Mouse (Mus musculus) intestine, embryonic 14.5 days (tissue): ENCODE measurements around the gene Qtrt1. TPM values are rescaled to one million over a fixed set of nuclear protein-coding genes. Genes with fewer than 3 reads are reported as not detected.

ENCODE experiments used
- ATAC-seq: fragments of 200-750 bp; cut with Nextera tagmentation; replicated peaks from 2 replicates; pipeline ENCODE4 v1.8.0; 2017; ENCODE audit warnings: low read depth, moderate number of reproducible peaks, moderate TSS enrichment, moderate library complexity; ENCODE audit not compliant: low FRiP score, low TSS enrichment
- DNase-seq: peaks from one replicate; pipeline ENCODE4 v3.0.0-alpha.2; 2018; ENCODE audit warnings: low spot score
- H3K27ac ChIP-seq: fragments of 300-500 bp; sonication (generic); 2 replicates; pipeline ENCODE4 v1.5.1; 2014; ENCODE audit warnings: low read depth, mild to moderate bottlenecking, control low read depth
- H3K27me3 ChIP-seq: fragments of 300-500 bp; sonication (generic); replicated peaks from 2 replicates; pipeline ENCODE4 v1.6.1; 2014; ENCODE audit warnings: low read length, control low read depth; ENCODE audit not compliant: control insufficient read depth, insufficient read depth
- H3K36me3 ChIP-seq: fragments of 300-500 bp; sonication (generic); 2 replicates; pipeline ENCODE4 v1.6.1; 2014; ENCODE audit warnings: low read length, control low read depth; ENCODE audit not compliant: control insufficient read depth, insufficient read depth
- H3K4me1 ChIP-seq: fragments of 300-500 bp; sonication (generic); replicated peaks from 2 replicates; pipeline ENCODE4 v1.6.1; 2014; ENCODE audit warnings: low read length, control low read depth, mixed read lengths; ENCODE audit not compliant: control insufficient read depth, insufficient read depth
- H3K4me2 ChIP-seq: fragments of 300-500 bp; sonication (generic); 2 replicates; pipeline ENCODE4 v1.6.1; 2014; ENCODE audit warnings: low read length
- H3K4me3 ChIP-seq: fragments of 300-500 bp; sonication (generic); 2 replicates; pipeline ENCODE4 v1.5.1; 2014; ENCODE audit warnings: low read depth, low read length, control low read depth, mixed read lengths
- H3K9ac ChIP-seq: fragments of 300-500 bp; sonication (generic); 2 replicates; pipeline ENCODE4 v1.6.1; 2014; ENCODE audit warnings: mild to moderate bottlenecking, low read length
- H3K9me3 ChIP-seq: fragments of 300-500 bp; sonication (generic); 2 replicates; pipeline ENCODE4 v1.6.1; 2016; ENCODE audit warnings: low read length, control low read depth; ENCODE audit not compliant: control insufficient read depth
- WGBS: fragments of 180-500 bp; shearing (Covaris S2); extraction: QIAGEN DNeasy Blood & Tissue Kit; methylation state at CpG from one replicate; pipeline ENCODE4 v1.1.7; 2014; 5-methylcytosine and 5-hydroxymethylcytosine counted together
- polyA plus RNA-seq: library from polyadenylated mRNA; unstranded; fragments of >200 nt; fragmentation: Nextera tagmentation; extraction: Ambion mirVana; gene quantifications from 2 replicates; pipeline ENCODE4 v1.2.1, GENCODE M21; 2014

Gene Qtrt1
- polyA plus RNA-seq, 1 experiment from 2014 or later: 69.9 TPM

GRCm38 (mm10) chr9:21407951-21408350 lies 3.7 kb upstream of the Qtrt1 start:
- Histone ChIP-seq H3K4me2 (no peak overlapping the region), H3K9ac (no peak overlapping the region), H3K27me3 (no peaks in the 10 kb centered on the region), H3K36me3 (peaks cover 42% of the 10 kb centered on the region), H3K4me1 (peaks cover 6% of the 10 kb centered on the region; the same call in 1 of the 2 replicates), H3K27ac (no peak overlapping the region), H3K9me3 (no peaks in the 10 kb centered on the region), H3K4me3 (no peak overlapping the region)
- no peak for ATAC-seq
- 16% methylated on average over 4 of the region's 4 CpGs for WGBS
- DNase-seq: no peak

GRCm38 (mm10) chr9:21408624-21409023 lies 3.0 kb upstream of the Qtrt1 start:
- Histone ChIP-seq H3K27ac (no peak overlapping the region), H3K4me3 (no peak overlapping the region), H3K9ac (no peak overlapping the region), H3K9me3 (no peaks in the 10 kb centered on the region), H3K4me2 (no peak overlapping the region), H3K27me3 (no peaks in the 10 kb centered on the region), H3K36me3 (peaks cover 39% of the 10 kb centered on the region), H3K4me1 (peaks cover 6% of the 10 kb centered on the region; the same call in 1 of the 2 replicates)
- DNase-seq (no peak), ATAC-seq (no peak)
- WGBS: 71% methylated on average over 7 of the region's 7 CpGs

GRCm38 (mm10) chr9:21409592-21410317 lies 1.9 kb upstream of the Qtrt1 start:
- H3K9ac ChIP-seq: no peak overlapping the region
- no peak; the same call in 1 of the 2 replicates for ATAC-seq

GRCm38 (mm10) chr9:21417866-21418265 lies 6.2 kb downstream of the Qtrt1 start:
- H3K36me3 ChIP-seq: peaks cover 70% of the 10 kb centered on the region
- ATAC-seq (no peak), DNase-seq (no peak)
- H3K27ac ChIP-seq: no peak overlapping the region
- H3K9ac ChIP-seq: no peak overlapping the region
- no peaks in the 10 kb centered on the region for H3K27me3 ChIP-seq
- no peak overlapping the region for H3K4me2 ChIP-seq
- 91% methylated on average over 2 of the region's 2 CpGs for WGBS
- H3K4me3 ChIP-seq: no peak overlapping the region
- no peaks in the 10 kb centered on the region for H3K9me3 ChIP-seq
- no peaks in the 10 kb centered on the region; the same call in 1 of the 2 replicates for H3K4me1 ChIP-seq

More at GRCm38 (mm10) chr9:21409592-21410317, 1.9 kb upstream of the Qtrt1 start:
- WGBS: 34% methylated on average over 9 of the region's 9 CpGs
- H3K36me3 ChIP-seq: peaks cover 39% of the 10 kb centered on the region
- H3K4me2 ChIP-seq: no peak overlapping the region
- H3K9me3 ChIP-seq: no peaks in the 10 kb centered on the region
- H3K4me3 ChIP-seq: no peak overlapping the region
- no peak overlapping the region for H3K27ac ChIP-seq
- peak; percentile 95 for DNase-seq
- no peaks in the 10 kb centered on the region for H3K27me3 ChIP-seq
- H3K4me1 ChIP-seq: peaks cover 6% of the 10 kb centered on the region; the same call in 1 of the 2 replicates

GRCm38 (mm10) chr9:21419646-21420045 lies 8.0 kb downstream of the Qtrt1 start:
- H3K9ac ChIP-seq: no peak overlapping the region
- H3K36me3 ChIP-seq: peaks cover 56% of the 10 kb centered on the region
- WGBS: 82% methylated on average over 2 of the region's 2 CpGs
- DNase-seq (no peak), ATAC-seq (no peak)
- no peaks in the 10 kb centered on the region for H3K9me3 ChIP-seq
- no peak overlapping the region for H3K4me2 ChIP-seq
- 0 out of 2 replicates have a peak, but pooled peaks cover 4% of the 10 kb centered on the region for H3K4me1 ChIP-seq
- H3K4me3 ChIP-seq: no peak overlapping the region
- H3K27ac ChIP-seq: no peak overlapping the region
- H3K27me3 ChIP-seq: no peaks in the 10 kb centered on the region

- WGBS: under 1% methylated on average over 82 of the region's 82 CpGs
- peak; percentile 99 for ATAC-seq
- DNase-seq: peak; percentile 99
Measured at GRCm38 (mm10) chr9:21424631-21425555, 13.3 kb downstream of the Qtrt1 start, which contains the start of gene Dnm2. Dnm2 (plus strand) TSS chr9:21424908.

GRCm38 (mm10) chr9:21425556-21425945 lies 13.9 kb downstream of the Qtrt1 start:
- H3K4me3 ChIP-seq: peak overlapping the region; percentile 77
- no peak for ATAC-seq
- peak overlapping the region; percentile 76 for H3K9ac ChIP-seq
- WGBS: 8% methylated on average over 6 of the region's 6 CpGs
- peak overlapping the region; percentile 93 for H3K4me2 ChIP-seq
- H3K4me1 ChIP-seq: peaks cover 19% of the 10 kb centered on the region
- DNase-seq: no peak
- H3K27ac ChIP-seq: 0 out of 2 replicates have a peak overlapping the region, but pooled peaks have one; percentile 72
- H3K9me3 ChIP-seq: no peaks in the 10 kb centered on the region
- no peaks in the 10 kb centered on the region for H3K27me3 ChIP-seq
- peaks cover 11% of the 10 kb centered on the region for H3K36me3 ChIP-seq

More at GRCm38 (mm10) chr9:21424631-21425555, 13.3 kb downstream of the Qtrt1 start, which contains the start of gene Dnm2:
- no peaks in the 10 kb centered on the region for H3K9me3 ChIP-seq
- H3K4me2 ChIP-seq: peak within 1 kb of the TSS; percentile 93
- H3K4me3 ChIP-seq: peak within 1 kb of the TSS; percentile 77
- H3K27me3 ChIP-seq: no peaks in the 10 kb centered on the region
- peaks cover 19% of the 10 kb centered on the region for H3K4me1 ChIP-seq
- peaks cover 18% of the 10 kb centered on the region for H3K36me3 ChIP-seq
- H3K9ac ChIP-seq: peak within 1 kb of the TSS; percentile 76
- H3K27ac ChIP-seq: peak within 1 kb of the TSS; percentile 72; the same call in 1 of the 2 replicates

GRCm38 (mm10) chr9:21426013-21426412 lies 14.4 kb downstream of the Qtrt1 start:
- peak overlapping the region; percentile 93 for H3K4me2 ChIP-seq
- no peak overlapping the region for H3K27ac ChIP-seq
- WGBS: 5% methylated on average over 1 of the region's 1 CpGs
- peak overlapping the region; percentile 77 for H3K4me3 ChIP-seq
- no peaks in the 10 kb centered on the region for H3K9me3 ChIP-seq
- DNase-seq (no peak), ATAC-seq (no peak)
- peaks cover 7% of the 10 kb centered on the region for H3K36me3 ChIP-seq
- peaks cover 19% of the 10 kb centered on the region for H3K4me1 ChIP-seq
- H3K9ac ChIP-seq: peak overlapping the region; percentile 76
- H3K27me3 ChIP-seq: no peaks in the 10 kb centered on the region
